Mouse (Mus musculus) forebrain, embryonic 15.5 days (tissue): Measurements from ENCODE around the gene Fgfr2. TPM values are rescaled to one million over a fixed set of nuclear protein-coding genes. Genes with fewer than 3 reads are reported as not detected.

Experiments
- ATAC-seq: fragments of 200-750 bp; cut with Nextera tagmentation; replicated peaks from 2 replicates; pipeline ENCODE4 v1.8.0; 2017; ENCODE audit warnings: mild to moderate bottlenecking, moderate TSS enrichment, moderate library complexity
- H3K27ac ChIP-seq: fragments of 300-500 bp; sonication (generic); replicated peaks from 2 replicates; pipeline ENCODE4 v1.5.1; 2015; ENCODE audit warnings: mild to moderate bottlenecking, inconsistent platforms
- H3K27me3 ChIP-seq: fragments of 300-500 bp; sonication (generic); 2 replicates; pipeline ENCODE4 v1.6.1; 2015; ENCODE audit warnings: inconsistent platforms
- H3K36me3 ChIP-seq: fragments of 300-500 bp; sonication (generic); 2 replicates; pipeline ENCODE4 v1.6.1; 2015; ENCODE audit warnings: mild to moderate bottlenecking, inconsistent platforms
- H3K4me1 ChIP-seq: fragments of 300-500 bp; sonication (generic); 2 replicates; pipeline ENCODE4 v1.6.1; 2015; ENCODE audit warnings: inconsistent platforms
- H3K4me2 ChIP-seq: fragments of 300-500 bp; sonication (generic); replicated peaks from 2 replicates; pipeline ENCODE4 v1.6.1; 2015; ENCODE audit warnings: mild to moderate bottlenecking, inconsistent platforms
- H3K4me3 ChIP-seq: fragments of 300-500 bp; sonication (generic); 2 replicates; pipeline ENCODE4 v1.5.1; 2015; ENCODE audit warnings: mild to moderate bottlenecking, inconsistent platforms
- H3K9ac ChIP-seq: fragments of 300-500 bp; sonication (generic); replicated peaks from 2 replicates; pipeline ENCODE4 v1.6.1; 2015; ENCODE audit warnings: mild to moderate bottlenecking, inconsistent platforms
- H3K9me3 ChIP-seq: fragments of 300-500 bp; sonication (generic); 2 replicates; pipeline ENCODE4 v1.6.1; 2016; ENCODE audit warnings: inconsistent platforms
- WGBS: fragments of 180-500 bp; shearing (Covaris S2); methylation state at CpG from one replicate; pipeline ENCODE4 v1.1.7; 2015; ENCODE audit warnings: mixed read lengths; 5-methylcytosine and 5-hydroxymethylcytosine counted together
- polyA plus RNA-seq: library from polyadenylated mRNA; unstranded; fragments of >200 nt; fragmentation: Nextera tagmentation; extraction: Ambion mirVana; gene quantifications from 2 replicates; pipeline ENCODE4 v1.2.1, GENCODE M21; 2015

Fgfr2 gene
- polyA plus RNA-seq, 1 experiment from 2014 or later = 48.1 TPM

DNA sequence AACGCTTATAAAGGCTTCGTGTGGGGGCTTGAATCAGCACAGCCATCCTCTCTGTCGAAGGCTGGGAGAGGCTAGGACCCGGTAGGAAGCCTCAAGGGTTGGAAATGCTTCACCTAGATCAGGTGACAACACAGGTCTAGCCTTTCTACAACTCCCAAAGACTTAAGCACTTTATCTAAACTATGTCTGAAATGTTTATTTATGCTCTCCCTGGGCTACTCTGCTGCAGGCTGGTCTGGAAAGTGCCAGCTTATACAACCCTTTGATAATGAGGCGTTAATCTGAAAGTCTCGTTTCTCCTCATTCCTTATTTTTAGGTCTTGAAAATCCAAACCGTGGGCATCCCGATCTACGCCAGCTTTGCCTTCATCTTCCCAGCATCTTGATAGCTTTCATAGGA, 2299.2 kb downstream of the Fgfr2 start:
- ATAC-seq = no peak
- H3K4me3 ChIP-seq = no peak overlapping the region
- whole genome bisulfite sequencing = 85% methylated on average over 9 of the region's 9 CpGs
- 0 out of 2 replicates have a peak, but pooled peaks cover 2% of the 10 kb centered on the region for H3K4me1 ChIP-seq
- H3K36me3 ChIP-seq = no peaks in the 10 kb centered on the region
- no peaks in the 10 kb centered on the region for H3K27me3 ChIP-seq
- H3K9me3 ChIP-seq = no peaks in the 10 kb centered on the region
- no peak overlapping the region for H3K4me2 ChIP-seq
- no peak overlapping the region for H3K9ac ChIP-seq
- no peak overlapping the region for H3K27ac ChIP-seq

GRCm38 (mm10) chr7:130819624-130820023, 2303.5 kb downstream of the Fgfr2 start:
- 67% methylated on average over 10 of the region's 10 CpGs for WGBS
- H3K9me3 ChIP-seq = no peaks in the 10 kb centered on the region
- H3K27ac ChIP-seq = no peak overlapping the region
- H3K4me2 ChIP-seq = no peak overlapping the region
- 0 out of 2 replicates have a peak, but pooled peaks cover 2% of the 10 kb centered on the region for H3K4me1 ChIP-seq
- no peaks in the 10 kb centered on the region for H3K27me3 ChIP-seq
- no peak overlapping the region for H3K9ac ChIP-seq
- no peak for ATAC-seq
- no peaks in the 10 kb centered on the region for H3K36me3 ChIP-seq
- H3K4me3 ChIP-seq = no peak overlapping the region

DNA sequence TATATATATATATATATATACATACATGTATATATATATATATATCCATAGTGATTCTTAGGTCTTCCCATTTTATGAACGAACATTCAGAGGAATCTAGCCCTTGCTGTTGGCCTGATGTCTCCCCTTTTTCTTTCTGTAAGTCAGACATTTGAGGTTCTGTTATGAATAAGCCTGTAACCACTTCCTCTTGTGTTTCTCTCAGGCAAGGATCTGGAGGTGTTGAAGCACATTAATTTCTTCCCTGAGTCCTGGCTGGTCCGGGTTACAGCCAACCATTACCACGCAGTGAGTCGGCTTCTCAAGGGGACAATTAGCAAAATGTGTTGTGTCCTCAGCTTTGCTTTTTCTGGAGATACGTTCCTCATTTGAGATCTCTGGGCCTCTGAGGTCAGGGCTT, 2304.3 kb downstream of the Fgfr2 start:
- Histone ChIP-seq H3K9ac (no peak overlapping the region), H3K27me3 (no peaks in the 10 kb centered on the region), H3K36me3 (no peaks in the 10 kb centered on the region), H3K9me3 (no peaks in the 10 kb centered on the region), H3K4me2 (no peak overlapping the region), H3K27ac (no peak overlapping the region), H3K4me3 (no peak overlapping the region), H3K4me1 (0 out of 2 replicates have a peak, but pooled peaks cover 2% of the 10 kb centered on the region)
- WGBS = 87% methylated on average over 5 of the region's 5 CpGs
- ATAC-seq = no peak

GRCm38 (mm10) chr7:130816243-130816642, 2306.9 kb downstream of the Fgfr2 start:
- H3K36me3 ChIP-seq = no peaks in the 10 kb centered on the region
- H3K27me3 ChIP-seq = no peaks in the 10 kb centered on the region
- no peak overlapping the region for H3K4me2 ChIP-seq
- H3K9ac ChIP-seq = no peak overlapping the region
- H3K9me3 ChIP-seq = no peaks in the 10 kb centered on the region
- no peak overlapping the region for H3K27ac ChIP-seq
- H3K4me3 ChIP-seq = no peak overlapping the region
- WGBS = 83% methylated on average over 7 of the region's 7 CpGs
- 0 out of 2 replicates have a peak, but pooled peaks cover 2% of the 10 kb centered on the region for H3K4me1 ChIP-seq
- no peak for ATAC-seq

DNA sequence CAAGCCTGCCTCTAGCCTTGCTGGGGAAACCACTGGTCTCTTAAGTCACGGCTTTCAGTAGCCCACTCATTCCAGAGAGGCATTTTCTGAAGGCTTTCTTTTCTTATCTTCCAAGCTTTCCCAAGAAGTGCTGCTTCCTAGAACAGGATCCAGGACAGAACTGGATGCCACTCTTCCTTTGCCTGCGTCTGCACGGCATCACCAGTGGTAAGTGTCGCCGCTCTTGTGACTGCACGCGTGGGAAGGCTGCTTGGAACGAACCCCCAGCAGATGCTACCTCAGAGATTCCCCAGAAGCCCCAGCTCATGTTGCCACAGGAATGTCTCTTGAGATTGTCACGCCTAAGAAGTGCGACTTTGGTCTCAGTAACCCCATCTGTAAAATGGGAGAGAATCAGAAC, 2307.5 kb downstream of the Fgfr2 start:
- Histone ChIP-seq H3K4me2 (no peak overlapping the region), H3K4me1 (0 out of 2 replicates have a peak, but pooled peaks cover 2% of the 10 kb centered on the region), H3K36me3 (no peaks in the 10 kb centered on the region), H3K4me3 (no peak overlapping the region), H3K27ac (no peak overlapping the region), H3K9ac (no peak overlapping the region), H3K9me3 (no peaks in the 10 kb centered on the region), H3K27me3 (no peaks in the 10 kb centered on the region)
- 96% methylated on average over 10 of the region's 10 CpGs for WGBS
- ATAC-seq = no peak

GRCm38 (mm10) chr7:130812407-130812806, 2310.7 kb downstream of the Fgfr2 start:
- no peaks in the 10 kb centered on the region for H3K27me3 ChIP-seq
- H3K36me3 ChIP-seq = no peaks in the 10 kb centered on the region
- H3K9ac ChIP-seq = no peak overlapping the region
- H3K4me1 ChIP-seq = no peaks in the 10 kb centered on the region
- no peak for ATAC-seq
- 42% methylated on average over 16 of the region's 16 CpGs for WGBS
- no peak overlapping the region for H3K4me2 ChIP-seq
- H3K27ac ChIP-seq = no peak overlapping the region
- H3K9me3 ChIP-seq = no peaks in the 10 kb centered on the region
- no peak overlapping the region for H3K4me3 ChIP-seq

- no peaks in the 10 kb centered on the region for H3K27me3 ChIP-seq
- H3K36me3 ChIP-seq = no peaks in the 10 kb centered on the region
- H3K4me1 ChIP-seq = no peaks in the 10 kb centered on the region
- no peak overlapping the region for H3K4me2 ChIP-seq
- WGBS = 89% methylated on average over 4 of the region's 4 CpGs
- H3K4me3 ChIP-seq = no peak overlapping the region
- no peak for ATAC-seq
- H3K27ac ChIP-seq = no peak overlapping the region
- H3K9me3 ChIP-seq = no peaks in the 10 kb centered on the region
- no peak overlapping the region for H3K9ac ChIP-seq
Observed at GRCm38 (mm10) chr7:130810238-130810637, 2312.9 kb downstream of the Fgfr2 start.

- Histone ChIP-seq H3K4me3 (no peak overlapping the region), H3K4me2 (no peak overlapping the region), H3K9me3 (no peaks in the 10 kb centered on the region), H3K4me1 (no peaks in the 10 kb centered on the region), H3K27ac (no peak overlapping the region), H3K27me3 (no peaks in the 10 kb centered on the region), H3K9ac (no peak overlapping the region), H3K36me3 (no peaks in the 10 kb centered on the region)
- no peak for ATAC-seq
- WGBS = 80% methylated on average over 6 of the region's 6 CpGs
Observed at GRCm38 (mm10) chr7:130808694-130809093, 2314.5 kb downstream of the Fgfr2 start.

DNA sequence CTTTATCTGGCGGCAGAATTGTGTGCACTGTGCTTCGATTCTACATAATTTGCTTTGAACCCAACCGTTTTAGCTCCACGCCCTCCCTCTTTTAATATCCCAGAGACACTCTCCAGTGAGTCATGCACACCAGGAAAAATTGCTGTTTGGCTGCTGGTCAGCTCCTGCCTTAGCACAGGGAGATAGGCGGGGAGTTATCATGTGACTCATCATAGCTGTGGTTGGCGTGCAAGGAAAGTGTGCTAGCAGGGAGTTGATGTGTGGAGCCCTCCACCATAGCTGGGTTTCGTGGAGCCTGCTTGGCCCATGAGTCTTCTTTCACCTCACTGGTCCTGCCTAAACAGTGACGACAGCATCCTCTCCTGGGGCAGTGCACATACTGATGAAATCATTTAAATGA, 2315.4 kb downstream of the Fgfr2 start:
- H3K9me3 ChIP-seq = no peaks in the 10 kb centered on the region
- no peaks in the 10 kb centered on the region for H3K27me3 ChIP-seq
- no peak overlapping the region for H3K27ac ChIP-seq
- no peak overlapping the region for H3K9ac ChIP-seq
- no peak for ATAC-seq
- no peak overlapping the region for H3K4me2 ChIP-seq
- no peaks in the 10 kb centered on the region for H3K4me1 ChIP-seq
- no peaks in the 10 kb centered on the region for H3K36me3 ChIP-seq
- 76% methylated on average over 8 of the region's 8 CpGs for WGBS
- H3K4me3 ChIP-seq = no peak overlapping the region

GRCm38 (mm10) chr7:130804991-130805390, 2318.2 kb downstream of the Fgfr2 start:
- Histone ChIP-seq H3K4me1 (no peaks in the 10 kb centered on the region), H3K27me3 (no peaks in the 10 kb centered on the region), H3K9me3 (no peaks in the 10 kb centered on the region), H3K9ac (no peak overlapping the region), H3K4me3 (no peak overlapping the region), H3K27ac (no peak overlapping the region), H3K4me2 (no peak overlapping the region), H3K36me3 (no peaks in the 10 kb centered on the region)
- ATAC-seq = no peak
- WGBS = 87% methylated on average over 5 of the region's 5 CpGs

DNA sequence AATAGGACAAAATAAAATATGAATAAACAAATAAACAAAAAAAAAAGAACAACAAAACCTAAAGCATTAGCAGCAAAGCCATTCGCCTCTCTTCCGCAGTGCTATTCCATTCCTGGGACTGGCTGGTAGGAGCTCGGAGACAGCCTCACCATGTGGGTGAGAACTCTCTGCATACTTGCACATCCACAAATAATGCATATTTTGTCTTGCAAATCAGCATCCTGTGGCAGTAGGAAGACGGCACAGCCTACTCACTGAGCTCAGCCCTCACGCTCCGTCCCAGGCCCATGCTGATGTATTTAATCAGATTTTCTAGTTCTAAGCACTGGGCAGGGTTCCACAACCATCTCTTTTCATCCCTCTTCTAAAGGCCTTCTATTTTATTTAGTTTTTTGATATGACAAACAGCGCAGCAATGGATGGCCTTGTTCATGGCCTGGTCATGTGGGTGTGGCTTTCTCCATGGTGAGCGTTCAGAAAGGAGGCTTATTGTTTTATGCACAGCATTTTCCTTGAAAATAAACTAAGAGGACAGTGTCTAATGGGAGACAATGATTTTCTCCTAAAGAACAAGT, 2319.8 kb downstream of the Fgfr2 start:
- H3K4me1 ChIP-seq = no peaks in the 10 kb centered on the region
- H3K9ac ChIP-seq = no peak overlapping the region
- WGBS = 71% methylated on average over 8 of the region's 8 CpGs
- no peak overlapping the region for H3K4me3 ChIP-seq
- H3K9me3 ChIP-seq = no peaks in the 10 kb centered on the region
- no peaks in the 10 kb centered on the region for H3K36me3 ChIP-seq
- no peaks in the 10 kb centered on the region for H3K27me3 ChIP-seq
- no peak overlapping the region for H3K4me2 ChIP-seq
- ATAC-seq = no peak
- no peak overlapping the region for H3K27ac ChIP-seq

DNA sequence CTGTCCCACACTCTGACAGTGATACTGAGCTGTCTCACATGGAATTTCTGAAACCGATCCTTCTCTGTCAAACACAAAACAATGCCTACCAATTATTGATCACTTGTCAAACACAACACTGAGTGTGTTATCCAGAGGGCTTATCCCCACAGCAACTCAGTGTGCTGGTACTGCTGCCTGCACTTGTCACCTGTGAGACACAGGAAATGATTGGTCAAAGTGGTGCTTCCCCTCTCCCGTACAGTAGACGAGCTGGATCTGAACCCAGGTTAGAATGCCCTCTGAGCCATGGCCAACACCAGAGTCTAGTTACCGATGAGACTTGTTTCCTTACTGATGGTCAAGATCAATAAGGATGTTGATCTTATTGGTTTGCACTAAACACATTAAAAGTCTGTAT, 2321.3 kb downstream of the Fgfr2 start:
- no peak overlapping the region for H3K4me3 ChIP-seq
- 96% methylated on average over 4 of the region's 4 CpGs for WGBS
- ATAC-seq = no peak
- H3K4me1 ChIP-seq = no peaks in the 10 kb centered on the region
- H3K27me3 ChIP-seq = no peaks in the 10 kb centered on the region
- no peak overlapping the region for H3K9ac ChIP-seq
- no peak overlapping the region for H3K4me2 ChIP-seq
- no peaks in the 10 kb centered on the region for H3K9me3 ChIP-seq
- no peaks in the 10 kb centered on the region for H3K36me3 ChIP-seq
- H3K27ac ChIP-seq = no peak overlapping the region

GRCm38 (mm10) chr7:130800681-130801080, 2322.5 kb downstream of the Fgfr2 start:
- no peaks in the 10 kb centered on the region for H3K36me3 ChIP-seq
- H3K27ac ChIP-seq = no peak overlapping the region
- no peaks in the 10 kb centered on the region for H3K4me1 ChIP-seq
- H3K9me3 ChIP-seq = no peaks in the 10 kb centered on the region
- no peak overlapping the region for H3K9ac ChIP-seq
- H3K27me3 ChIP-seq = no peaks in the 10 kb centered on the region
- no peak overlapping the region for H3K4me3 ChIP-seq
- no peak for ATAC-seq
- WGBS = 65% methylated on average over 4 of the region's 4 CpGs
- H3K4me2 ChIP-seq = no peak overlapping the region
